Mouse (Mus musculus): ENCODE measurements around the gene Fam241a.

- TF ChIP-seq GATA1 (IDR thresholded peaks at IDR 0.05; ENCODE audit: borderline replicate concordance, low read length) = no peak
- TF ChIP-seq FLI1 (IDR thresholded peaks at IDR 0.05; ENCODE audit: low read length) = no peak
Observed at GRCm38 (mm10) chr3:127890008-127890407, 6.1 kb downstream of the Fam241a start.
